Mouse (Mus musculus): ENCODE measurements at regions not wholly inside any gene's neighbourhood (a gene's known extent, or its start where the extent isn't known, plus 50 kb on each side); places are given as distances from the start of the nearest gene placed in this dataset.

DNA sequence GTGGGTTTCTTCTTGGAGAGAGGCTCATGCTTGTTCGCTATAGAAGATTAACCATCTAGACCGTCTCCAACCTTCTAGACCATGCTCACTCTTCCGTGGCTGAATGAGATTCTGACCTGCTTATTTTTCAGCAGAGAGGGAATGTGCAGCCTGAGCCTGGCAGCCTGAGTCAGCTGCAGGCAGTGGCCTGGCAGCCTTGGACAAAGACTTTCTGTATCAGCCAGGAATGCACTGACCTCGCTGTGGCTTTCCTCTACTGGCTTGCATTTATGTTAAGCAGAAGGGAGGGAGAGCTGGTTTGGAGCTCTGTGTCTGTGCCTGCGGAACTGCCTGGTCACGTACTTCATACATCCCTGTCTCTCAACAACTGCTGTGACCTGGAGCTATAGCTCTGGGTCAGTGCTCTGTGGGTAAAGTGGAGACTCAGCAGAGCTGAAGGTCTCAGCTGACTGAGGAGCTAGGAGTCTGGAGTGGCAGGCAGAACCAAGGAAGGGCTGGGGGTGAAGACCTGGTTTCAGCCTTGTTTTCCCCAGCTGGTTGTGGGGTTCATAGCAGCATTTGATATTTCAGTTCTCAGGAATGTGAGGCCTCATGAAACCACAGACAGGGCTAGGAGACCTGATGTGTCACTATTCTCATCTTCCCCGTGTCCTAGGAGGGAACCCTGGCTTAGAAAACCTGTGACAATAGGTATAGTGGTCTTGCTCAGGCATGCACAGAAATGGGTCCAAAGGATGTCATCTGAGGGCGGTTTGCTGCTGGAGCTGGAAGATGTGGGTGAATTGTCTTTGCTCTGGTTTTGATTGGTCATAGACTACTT is 207.2 kb upstream of the Ncam1 start:
- peak; percentile 66 for DNase-seq

DNA sequence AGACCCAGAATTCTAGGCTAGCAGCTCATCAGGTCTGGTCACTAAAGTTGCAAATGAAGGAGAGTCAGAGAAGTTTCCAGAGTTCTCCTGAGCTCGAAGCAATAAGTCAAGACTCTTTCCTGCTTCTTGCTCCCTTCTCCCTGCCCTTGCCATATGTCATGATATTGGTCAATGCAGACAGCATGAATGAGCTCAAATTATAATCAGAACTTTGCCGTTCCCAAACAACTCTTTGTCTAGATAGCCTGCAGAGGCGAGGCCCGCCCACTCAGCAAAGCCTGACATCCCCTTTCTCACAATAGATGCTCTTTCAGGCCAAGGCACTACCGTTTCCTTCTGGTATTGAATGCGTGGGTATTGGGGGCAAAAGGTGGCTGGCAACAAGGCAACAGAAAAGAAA is 204.0 kb upstream of the Ncam1 start:
- DNase-seq: no peak

DNA sequence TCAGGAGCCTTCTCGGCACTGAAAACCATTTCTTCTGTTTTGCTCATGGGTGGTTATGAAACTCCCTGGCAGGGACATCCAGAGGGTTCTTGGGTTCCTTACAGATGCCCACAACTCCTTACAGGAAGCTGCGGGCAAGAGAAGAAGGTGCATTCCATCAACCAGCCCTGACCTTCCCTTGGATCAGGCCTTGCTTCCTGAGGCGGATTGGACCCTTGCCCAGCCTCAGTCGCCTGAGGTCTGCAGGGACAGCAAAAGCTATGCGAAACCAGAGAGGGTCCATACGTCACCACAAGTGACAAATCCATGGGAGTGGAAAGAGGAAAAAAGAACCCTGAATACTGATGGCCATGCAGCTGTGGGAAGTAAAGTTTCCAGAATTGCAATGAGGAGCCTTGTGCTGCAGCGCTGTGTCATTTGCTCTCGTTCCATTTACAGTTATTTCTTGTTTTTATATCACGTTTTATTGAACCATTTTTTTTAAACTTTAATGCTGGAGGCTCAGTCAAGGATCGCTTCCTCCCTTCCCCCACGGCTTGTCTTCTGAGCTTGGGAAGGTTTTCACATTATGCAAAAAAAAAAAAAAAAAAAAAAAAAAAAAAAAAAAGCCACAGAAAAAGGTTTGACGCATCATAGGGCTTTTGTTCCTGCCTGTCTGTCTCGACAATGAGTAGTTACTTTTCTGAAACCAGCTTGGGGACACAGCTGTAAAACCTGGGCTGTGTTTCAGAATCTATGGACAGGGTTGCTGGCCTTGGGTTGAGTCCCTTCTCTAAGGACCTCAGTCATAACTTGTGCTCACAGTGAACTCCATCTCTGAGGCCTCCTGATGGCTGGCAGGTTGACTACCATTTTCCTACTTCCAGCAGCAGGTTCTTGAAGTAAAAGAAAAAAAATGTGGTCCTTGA is 202.0 kb upstream of the Ncam1 start:
- peak; percentile 55 for DNase-seq

DNA sequence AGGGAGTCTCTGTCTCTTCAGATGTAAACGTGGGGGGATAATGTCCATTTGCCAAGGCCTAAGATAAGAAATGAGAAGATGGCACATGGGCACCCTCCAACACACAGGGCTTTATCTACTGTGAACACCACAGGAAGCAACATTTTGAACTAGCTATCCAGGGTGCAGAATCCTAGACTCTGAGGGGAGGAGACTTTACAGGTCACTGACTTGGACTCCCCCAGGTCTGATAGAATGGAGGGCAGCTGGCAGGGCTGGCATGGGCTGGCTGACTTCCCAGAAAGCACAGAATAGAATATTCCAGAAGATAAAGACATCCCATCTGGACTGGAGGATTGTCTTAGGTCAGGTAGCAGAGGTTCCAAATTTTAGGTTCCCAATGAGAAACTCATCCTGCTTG is 201.2 kb upstream of the Ncam1 start:
- DNase-seq: no peak

DNA sequence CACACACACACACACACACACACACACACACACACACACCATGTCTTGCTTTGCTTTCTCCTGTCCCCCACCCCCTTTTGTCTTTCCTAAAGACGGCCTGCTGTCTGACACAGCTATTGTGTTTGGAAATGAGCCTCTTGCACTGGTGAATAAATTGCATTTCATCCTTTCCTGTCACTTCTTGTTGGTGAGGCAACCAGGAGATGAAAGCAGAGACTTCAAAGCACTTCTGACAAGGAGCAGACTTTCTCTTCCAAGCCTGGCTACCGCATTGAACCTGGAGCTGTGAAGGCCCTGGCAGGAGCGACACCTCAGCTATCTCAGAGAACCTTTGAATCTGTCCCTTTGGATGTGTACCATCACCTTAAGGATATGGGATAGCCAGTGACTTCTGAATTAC is 199.4 kb upstream of the Ncam1 start:
- DNase-seq: no peak

DNA sequence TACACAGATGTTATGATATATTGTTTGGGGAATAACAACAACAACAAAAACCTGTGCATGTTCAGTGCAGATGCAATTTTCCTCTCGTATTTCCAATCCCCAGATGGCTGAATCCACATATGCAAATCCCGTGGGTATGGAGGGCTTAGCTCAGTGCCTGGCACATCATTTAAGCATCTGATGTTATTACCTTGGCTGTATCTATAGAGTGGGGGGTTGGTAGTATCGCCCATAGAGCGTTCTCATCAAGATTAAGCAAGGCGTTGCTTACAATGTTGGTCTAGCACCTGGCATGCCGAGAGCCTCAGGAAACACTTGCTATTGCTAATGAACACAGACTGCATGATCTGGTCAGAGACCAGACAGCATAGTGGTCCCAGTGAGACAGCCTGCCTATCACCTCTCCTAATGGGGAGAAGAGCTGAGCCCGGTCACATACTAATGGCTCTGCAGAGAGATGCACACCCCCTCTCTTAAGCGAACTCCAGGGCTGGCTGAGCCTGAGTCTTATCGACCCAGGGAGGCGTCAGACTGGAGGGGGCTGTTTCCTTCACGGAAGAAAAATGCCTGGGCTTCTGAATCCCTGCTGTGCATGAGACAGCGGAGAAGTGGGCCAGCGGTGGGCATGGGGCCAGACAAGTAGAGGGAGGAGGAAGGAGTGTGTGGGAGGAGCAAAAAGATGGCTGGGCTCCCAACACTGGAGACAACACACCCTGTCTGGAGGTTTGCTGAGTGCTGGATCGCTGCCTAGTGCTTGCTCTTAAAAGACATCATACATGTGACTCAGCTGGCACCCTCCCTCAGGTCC is 190.9 kb upstream of the Ncam1 start:
- peak; percentile 80 for DNase-seq

DNA sequence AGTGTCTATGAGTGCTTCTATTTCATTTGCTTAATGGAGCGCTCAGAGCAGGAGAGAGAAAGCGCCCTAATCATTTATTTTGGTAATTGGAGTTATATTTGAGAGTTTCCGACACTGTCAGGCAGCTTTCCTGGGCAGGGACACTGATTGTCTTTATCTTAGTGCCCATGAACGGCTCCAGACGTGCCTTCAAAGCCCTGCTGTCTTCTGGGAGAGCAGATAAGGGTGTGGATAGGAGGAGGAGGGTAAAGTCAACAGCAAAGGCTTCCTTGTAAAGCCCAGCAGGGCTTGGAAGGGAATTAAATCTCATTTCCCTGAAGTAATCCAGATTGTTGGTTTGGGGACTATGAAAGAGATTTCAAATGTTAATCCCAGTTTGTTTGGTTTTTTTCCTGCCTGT is 189.3 kb upstream of the Ncam1 start:
- no peak for DNase-seq

DNA sequence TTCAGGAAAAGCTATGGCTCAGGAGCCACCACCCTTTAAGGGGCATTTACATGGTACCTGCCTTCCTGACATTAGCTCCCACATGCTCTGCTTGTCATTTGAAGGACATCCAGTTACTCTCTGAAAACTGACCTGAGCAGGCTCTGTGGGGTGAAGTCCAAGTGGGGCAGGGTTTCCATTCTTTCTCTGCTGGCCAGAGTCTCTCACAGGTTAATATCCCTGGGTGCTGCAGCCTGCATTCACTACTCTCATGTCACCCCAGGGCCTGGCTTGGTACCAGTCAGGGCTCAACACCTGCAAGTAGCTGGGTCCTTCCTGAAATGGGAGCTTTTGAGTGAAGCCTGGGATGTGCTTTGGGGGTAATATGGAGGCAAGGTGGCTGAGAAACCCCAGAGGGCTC is 188.8 kb upstream of the Ncam1 start:
- DNase-seq: no peak

DNA sequence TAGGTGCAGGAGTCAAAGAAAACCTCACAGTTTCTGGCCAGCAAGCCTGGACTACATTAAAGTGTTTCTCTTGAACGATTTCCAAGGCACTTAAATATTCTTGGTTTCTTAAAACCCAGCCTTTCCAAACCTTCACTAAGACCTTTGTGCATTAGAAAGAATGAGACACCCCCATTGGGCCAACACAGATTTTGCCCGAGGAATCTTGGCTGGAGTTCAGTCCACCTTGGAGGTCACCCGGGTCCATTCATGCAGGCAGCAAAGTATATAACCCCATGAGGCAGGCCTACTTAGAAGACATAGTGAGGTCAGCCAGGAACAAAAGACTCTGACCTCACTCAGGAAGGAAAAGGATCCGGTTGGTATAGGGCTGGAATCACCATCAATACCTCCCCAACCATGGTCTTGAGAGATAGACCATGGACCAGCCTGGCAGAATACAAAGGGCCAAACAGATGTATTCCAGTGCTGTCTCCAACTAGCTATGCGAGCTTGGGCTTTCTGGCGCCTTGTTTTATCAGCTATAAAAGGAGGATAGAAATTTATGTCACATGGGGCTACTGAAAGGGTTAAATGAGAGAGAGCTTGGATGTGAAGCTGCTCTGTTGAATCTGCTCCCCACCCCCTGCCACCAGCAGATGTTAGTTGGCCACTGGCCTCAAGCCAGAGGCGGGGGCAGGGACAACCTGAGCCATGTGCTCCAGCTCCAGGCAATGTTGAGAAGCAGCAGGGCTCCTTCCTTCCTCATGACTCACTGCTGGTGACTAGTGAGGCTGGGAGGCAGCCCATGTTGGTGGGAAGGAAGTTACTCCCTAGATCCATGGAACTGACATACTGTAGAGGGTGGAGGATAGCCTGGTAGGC is 181.9 kb upstream of the Ncam1 start:
- DNase-seq: peak; percentile 23

DNA sequence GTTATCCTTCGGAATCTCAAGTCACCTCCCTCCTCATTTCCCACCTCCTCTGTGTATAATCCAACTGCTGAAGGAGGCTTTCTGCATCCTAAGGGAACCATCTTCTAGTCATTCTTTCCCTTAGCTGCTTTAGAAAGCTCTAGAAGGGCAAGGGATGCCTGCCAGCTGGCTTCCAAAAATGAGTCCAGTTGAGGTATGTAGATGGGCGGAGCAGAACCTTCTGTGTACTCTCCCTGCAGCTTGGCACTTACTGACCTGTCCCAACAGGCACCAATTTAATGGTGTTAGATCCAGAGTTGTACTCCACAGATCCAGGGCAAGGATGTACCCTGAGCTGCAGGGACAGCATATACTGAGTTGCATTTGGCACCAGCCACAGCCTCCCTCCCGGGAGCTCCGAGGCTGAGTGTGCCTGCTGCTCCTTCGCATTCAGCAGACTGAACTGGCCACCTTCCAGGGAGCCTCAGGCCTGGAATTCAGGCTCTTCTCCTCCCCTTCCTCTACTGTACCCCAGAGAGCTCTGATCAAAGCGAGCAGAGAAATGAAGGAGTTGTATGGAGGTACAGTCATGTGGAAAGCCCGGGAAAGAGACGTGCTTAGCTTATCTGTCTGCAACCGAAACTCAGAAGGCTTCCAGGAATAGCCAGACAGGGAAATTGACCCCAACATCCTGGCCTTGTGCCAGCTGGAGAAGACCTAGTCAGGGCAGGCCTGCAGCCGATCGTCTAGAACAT is 177.4 kb upstream of the Ncam1 start:
- DNase-seq: peak; percentile 44

DNA sequence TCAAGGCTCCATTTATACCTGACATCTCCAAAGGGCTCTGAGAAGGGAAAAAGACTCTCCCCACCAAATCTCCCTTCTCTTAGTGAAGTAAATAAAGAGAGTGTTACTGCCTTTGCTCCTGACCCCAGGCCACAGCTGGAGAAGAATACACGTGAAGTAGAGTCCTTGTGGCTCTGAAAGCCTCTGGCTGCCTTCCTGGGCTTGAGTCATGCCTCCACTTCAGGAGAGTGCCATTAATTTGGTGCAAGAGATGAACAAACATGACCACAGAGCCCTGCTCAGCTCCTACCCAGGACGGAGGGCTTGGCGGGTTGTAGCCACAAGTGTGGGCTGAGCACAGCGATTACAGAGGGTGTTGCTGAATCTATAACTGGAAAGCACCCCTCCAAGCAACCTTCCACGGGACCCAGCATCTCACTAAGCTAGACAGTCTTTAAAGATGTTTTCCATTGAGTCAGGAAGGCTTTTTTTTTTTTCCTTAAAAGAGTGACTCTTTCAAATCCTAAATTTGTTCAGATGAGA is 175.3 kb upstream of the Ncam1 start:
- peak; percentile 33 for DNase-seq

DNA sequence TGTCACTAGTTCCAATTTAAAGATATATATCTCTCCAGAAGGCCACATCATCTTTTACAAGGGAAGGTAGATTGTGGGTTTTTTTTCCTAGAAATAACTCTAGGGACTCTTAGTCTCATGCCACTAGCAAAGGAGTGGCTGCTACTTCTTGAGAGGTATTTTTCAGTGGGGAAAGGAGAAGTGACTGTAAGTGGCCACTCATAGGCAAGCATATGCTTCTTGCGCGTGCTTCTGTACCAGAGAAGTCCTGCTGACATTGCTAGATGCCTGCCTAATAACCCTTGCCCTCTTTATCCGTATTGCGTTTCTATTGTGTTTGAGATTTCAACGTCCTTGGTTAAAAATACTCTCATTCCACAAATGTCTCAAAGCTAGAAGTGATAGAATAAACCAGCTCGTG is 170.7 kb upstream of the Ncam1 start:
- no peak for DNase-seq

DNA sequence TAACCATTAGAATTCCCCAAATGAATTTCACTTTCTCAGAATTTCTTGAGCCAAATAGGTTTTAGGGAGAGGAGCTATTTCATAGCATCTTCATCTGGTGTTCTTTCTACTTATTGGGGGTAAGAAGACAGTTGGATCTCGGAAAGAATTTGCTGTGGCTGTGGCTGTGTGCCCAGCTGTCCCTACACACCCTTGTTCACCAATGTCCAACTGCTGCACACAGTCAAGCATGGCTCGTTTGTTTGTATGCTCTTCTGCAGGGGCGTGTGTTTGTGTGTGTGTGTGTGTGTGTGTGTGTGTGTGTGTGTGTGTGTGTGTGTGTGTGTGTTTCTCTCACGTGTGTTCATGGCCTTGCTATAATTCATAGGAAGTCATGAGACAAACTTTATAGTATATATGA is 165.9 kb upstream of the Ncam1 start:
- DNase-seq: no peak

DNA sequence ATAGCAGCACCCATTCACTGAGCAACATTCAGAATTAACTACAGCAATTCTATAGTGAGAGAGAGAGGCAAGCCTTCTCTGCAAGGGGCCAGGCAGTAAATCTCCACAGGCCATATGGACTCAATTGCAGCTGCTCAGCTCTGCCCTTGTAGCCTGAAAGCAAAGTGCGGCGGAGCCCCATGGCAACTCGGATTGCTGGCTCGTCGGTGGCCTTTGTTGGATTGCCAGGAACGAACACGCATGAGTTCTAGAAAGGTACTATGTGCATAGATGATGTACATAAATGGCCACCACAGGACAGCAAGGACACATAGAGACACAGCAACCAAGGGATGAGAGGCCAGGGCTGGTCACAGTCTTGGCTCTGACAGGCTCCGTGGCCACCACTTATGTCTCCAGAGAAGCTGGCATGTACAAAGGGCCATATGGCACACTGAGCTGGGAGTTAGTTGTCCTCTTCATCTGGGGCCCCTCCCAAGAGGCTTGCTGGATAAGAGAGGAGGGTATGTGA is 163.9 kb upstream of the Ncam1 start:
- DNase-seq: no peak

DNA sequence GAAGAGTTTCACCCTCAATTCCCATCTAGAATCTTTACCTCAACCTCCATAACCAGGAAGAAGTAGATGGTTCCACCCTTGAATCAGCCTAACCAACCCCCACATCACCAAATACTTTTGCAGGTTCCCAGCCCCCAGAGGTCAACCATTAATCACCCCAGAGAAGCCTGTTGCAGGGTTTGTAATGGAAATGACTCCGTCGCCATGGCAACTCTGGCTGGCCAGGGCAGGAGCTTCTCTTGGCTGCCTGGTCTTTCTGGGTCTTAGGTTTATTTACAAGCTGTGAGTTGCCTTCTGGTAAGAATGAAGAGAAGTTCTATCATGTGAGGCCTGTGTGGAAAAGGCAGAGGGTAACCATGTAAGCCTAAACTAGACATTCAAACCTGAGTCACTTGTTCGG is 163.2 kb upstream of the Ncam1 start:
- peak; percentile 56 for DNase-seq

DNA sequence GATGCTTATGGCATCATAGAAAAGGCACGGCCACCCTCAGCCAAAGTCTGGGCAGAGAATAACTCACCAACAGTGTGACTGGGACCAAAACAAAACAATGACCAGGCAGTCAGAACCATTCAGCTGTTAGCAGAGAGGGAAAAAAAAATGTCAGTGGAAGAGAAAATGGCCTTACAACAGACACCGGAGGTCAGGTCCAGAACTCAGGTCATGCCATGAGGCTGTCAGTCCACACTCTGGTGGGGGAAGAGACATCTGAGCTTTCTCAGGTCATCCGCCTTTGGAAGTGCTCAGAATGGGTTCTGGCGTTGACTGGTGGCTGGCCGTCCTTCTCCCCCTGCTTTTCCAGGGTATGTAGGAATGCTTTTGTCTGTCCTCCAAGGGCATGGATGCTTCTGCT is 162.6 kb upstream of the Ncam1 start:
- DNase-seq: no peak

DNA sequence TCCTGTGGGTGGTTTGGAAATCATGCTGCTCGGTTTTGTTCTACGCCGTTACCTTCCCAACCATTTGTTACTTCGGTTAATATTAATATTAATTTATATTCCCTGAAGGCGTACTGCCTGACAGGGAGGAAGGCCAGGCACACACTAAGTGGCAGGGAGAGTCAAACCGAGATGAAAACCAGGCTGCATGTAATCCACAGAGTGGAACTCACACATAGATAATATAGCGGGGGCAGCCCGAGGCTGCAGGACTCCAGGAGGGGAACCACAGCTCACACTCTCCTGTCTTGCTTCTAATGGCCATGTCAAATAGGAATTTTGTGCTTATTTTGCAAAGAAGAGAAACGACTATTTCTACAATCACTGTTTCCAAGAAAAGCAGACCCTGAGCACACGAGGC is 161.3 kb upstream of the Ncam1 start:
- no peak for DNase-seq

DNA sequence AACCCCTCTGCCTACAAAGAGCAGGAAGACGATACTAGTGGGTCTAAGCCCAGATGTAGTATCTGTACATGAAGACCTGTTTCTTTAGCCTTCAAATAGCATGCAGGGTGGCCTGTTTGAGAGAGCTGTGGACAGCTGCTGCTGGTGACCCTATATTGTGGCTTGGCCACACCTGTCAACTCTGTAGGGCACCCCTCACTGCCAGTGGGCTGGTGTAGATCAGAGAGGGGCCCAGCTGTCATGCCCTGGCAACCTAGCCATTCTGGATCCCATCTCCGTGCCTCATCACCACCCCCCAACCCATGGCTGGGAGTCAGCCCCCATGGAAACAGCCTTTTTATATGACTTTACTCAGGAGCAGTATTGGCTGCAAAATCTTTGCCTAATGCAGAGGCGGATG is 160.2 kb upstream of the Ncam1 start:
- no peak for DNase-seq

DNA sequence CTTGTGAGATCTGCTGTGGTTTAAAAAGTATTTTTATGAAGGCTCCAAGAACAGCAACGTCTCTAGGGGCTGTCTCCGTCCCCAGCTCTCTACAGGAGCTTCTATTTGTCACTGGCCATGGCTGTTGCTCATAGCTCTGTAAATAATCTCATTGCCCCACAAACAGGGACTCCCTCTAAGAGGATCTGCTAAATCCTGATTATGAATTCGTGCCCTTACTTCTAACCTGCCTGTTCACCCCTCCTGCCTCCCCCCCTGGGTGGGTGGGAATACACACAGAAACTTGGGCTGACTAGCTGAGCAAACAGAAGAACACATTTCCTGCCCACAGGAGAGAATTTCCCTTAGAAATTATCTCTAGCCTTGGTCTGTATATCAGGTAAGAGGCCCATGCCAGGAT is 155.9 kb upstream of the Ncam1 start:
- DNase-seq: no peak

DNA sequence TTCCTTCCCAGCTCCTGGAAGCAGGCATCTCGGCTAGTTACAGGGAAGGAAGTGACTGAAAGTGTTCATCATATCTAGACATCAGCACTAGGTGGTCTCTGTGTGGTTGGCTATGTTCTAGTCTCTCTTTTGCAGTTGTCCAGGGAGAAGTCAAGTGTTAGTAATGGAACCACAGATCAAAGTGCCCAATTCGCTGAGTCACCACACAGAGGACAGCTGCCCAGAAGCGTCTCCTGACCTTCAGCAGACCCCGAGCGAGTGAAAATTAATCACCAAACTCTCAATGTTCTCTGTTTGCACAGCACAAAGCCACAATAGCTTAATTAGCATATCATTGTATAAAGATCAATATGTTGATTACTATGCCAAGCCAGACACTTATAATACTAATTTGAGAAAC is 151.6 kb upstream of the Ncam1 start:
- DNase-seq: peak; percentile 29

DNA sequence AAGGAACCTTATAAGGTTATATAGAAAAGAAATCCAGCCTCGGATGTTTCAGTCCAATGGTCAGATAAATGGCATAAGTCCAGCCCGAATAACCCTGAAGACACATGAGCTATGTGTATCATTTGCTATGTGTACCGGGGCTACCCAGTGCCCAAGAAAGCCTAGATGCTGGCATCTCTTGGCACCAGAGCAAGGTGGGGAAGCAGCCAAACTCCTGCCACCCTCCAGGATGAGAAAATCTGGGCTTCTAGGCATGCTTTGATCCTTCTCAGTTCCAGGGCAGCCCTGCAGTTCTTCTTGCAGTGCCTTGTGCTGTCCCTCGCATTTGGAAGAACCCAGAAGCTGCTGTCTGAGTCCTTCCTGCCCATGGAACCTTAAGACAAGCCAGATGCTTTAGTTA is 149.8 kb upstream of the Ncam1 start:
- DNase-seq: no peak
